Comparison of ENCODE assay signal across 29 mouse cellular contexts in genomic region chr3:30206123-30206522, GRCm38 (mm10).
DNase-seq lines count a peak whose midpoint lies in the region; ATAC-seq lines count a peak whose summit lies in the region.
"Had no signal": no experiment of that assay in that cellular context is flagged by ENCODE, and none has a peak within 500 bp of the region (broad histone marks: within the 10 kb centered on the region; RNA-seq: fewer than 3 reads in every experiment).

No protein-coding gene starts in this region.

- no peaks in the 10 kb centered on the region for H3K9me3 ChIP-seq in megakaryocyte, embryonic 14.5 days
- no peaks in the 10 kb centered on the region for H3K9me3 ChIP-seq in neural tube, embryonic 14.5 days (ENCODE audit: control insufficient read depth, low read length)
- no peaks in the 10 kb centered on the region for H3K9me3 ChIP-seq in neural tube, embryonic 15.5 days (replicated peaks)
- H3K9me3 ChIP-seq: embryonic facial prominence, embryonic 13.5 days; embryonic facial prominence, embryonic 15.5 days; forebrain, embryonic 10.5 days; forebrain, embryonic 12.5 days; G1E had no signal

- H3K9ac ChIP-seq in neural tube, embryonic 14.5 days (replicated peaks; ENCODE audit: low read depth, low read length) = no peak overlapping the region
- no peak overlapping the region for H3K9ac ChIP-seq in neural tube, embryonic 15.5 days (replicated peaks)
- H3K9ac ChIP-seq: embryonic facial prominence, embryonic 13.5 days; embryonic facial prominence, embryonic 15.5 days; forebrain, embryonic 12.5 days had no signal

- no peaks in the 10 kb centered on the region for H3K27me3 ChIP-seq in megakaryocyte, embryonic 14.5 days (replicated peaks)
- no peaks in the 10 kb centered on the region for H3K27me3 ChIP-seq in neural tube, embryonic 14.5 days (ENCODE audit: control insufficient read depth, insufficient read depth, low read length)
- no peaks in the 10 kb centered on the region; the same call in 1 of the 2 replicates for H3K27me3 ChIP-seq in neural tube, embryonic 15.5 days (replicated peaks)
- H3K27me3 ChIP-seq: CH12.LX; embryonic facial prominence, embryonic 13.5 days; embryonic facial prominence, embryonic 15.5 days; forebrain, embryonic 12.5 days had no signal

- peak overlapping the region; percentile 60 for H3K4me3 ChIP-seq in megakaryocyte, embryonic 14.5 days (replicated peaks)
- H3K4me3 ChIP-seq in neural tube, embryonic 14.5 days (ENCODE audit: low read depth, low read length) = no peak overlapping the region
- H3K4me3 ChIP-seq in neural tube, embryonic 15.5 days (replicated peaks) = no peak overlapping the region
- H3K4me3 ChIP-seq: embryonic facial prominence, embryonic 13.5 days; embryonic facial prominence, embryonic 15.5 days; erythroblast, embryonic 14.5 days; forebrain, embryonic 10.5 days; forebrain, embryonic 12.5 days had no signal

- no peak for ATAC-seq in megakaryocyte, adult 5-6 weeks (ENCODE audit: poor library complexity, severe bottlenecking)
- ATAC-seq in neural tube, embryonic 14.5 days (ENCODE audit: low read depth) = no peak
- ATAC-seq in neural tube, embryonic 15.5 days (ENCODE audit: low FRiP score) = no peak
- peak; percentile 94 to 95 for ATAC-seq in hematopoietic stem cell, adult 5-6 weeks (replicated peaks in 1 of 2; ENCODE audit: insufficient read depth in 1 of 2, low FRiP score in 2 of 2, low TSS enrichment in 1 of 2, low read depth in 1 of 2, poor library complexity in 2 of 2, severe bottlenecking in 2 of 2)
- 0 out of 2 replicates have a peak, but pooled peaks have one; percentile 29 for ATAC-seq in megakaryocyte progenitor cell, adult 5-6 weeks (replicated peaks; ENCODE audit: poor library complexity)
- ATAC-seq: CD4-positive, CD25-positive, alpha-beta regulatory T cell, adult 4 months; forebrain, embryonic 14.5 days; forebrain, embryonic 16.5 days; Patski had no signal

- H3K36me3 ChIP-seq in megakaryocyte, embryonic 14.5 days (replicated peaks; ENCODE audit: low read length) = no peaks in the 10 kb centered on the region
- no peaks in the 10 kb centered on the region for H3K36me3 ChIP-seq in neural tube, embryonic 14.5 days (ENCODE audit: control insufficient read depth, insufficient read depth, low read length)
- H3K36me3 ChIP-seq in neural tube, embryonic 15.5 days = no peaks in the 10 kb centered on the region
- H3K36me3 ChIP-seq: embryonic facial prominence, embryonic 13.5 days; embryonic facial prominence, embryonic 15.5 days; forebrain, embryonic 10.5 days; forebrain, embryonic 12.5 days; G1E had no signal

- no peak overlapping the region for H3K4me2 ChIP-seq in neural tube, embryonic 14.5 days (ENCODE audit: low read depth, low read length)
- no peak overlapping the region for H3K4me2 ChIP-seq in neural tube, embryonic 15.5 days
- H3K4me2 ChIP-seq: embryonic facial prominence, embryonic 13.5 days; embryonic facial prominence, embryonic 15.5 days; forebrain, embryonic 12.5 days had no signal

- H3K4me1 ChIP-seq in megakaryocyte, embryonic 14.5 days = 0 out of 2 replicates have a peak, but pooled peaks cover 4% of the 10 kb centered on the region
- no peaks in the 10 kb centered on the region; the same call in 1 of the 2 replicates for H3K4me1 ChIP-seq in neural tube, embryonic 14.5 days (ENCODE audit: control insufficient read depth, insufficient read depth, low read length)
- H3K4me1 ChIP-seq in neural tube, embryonic 15.5 days = peaks cover 9% of the 10 kb centered on the region
- H3K4me1 ChIP-seq: embryonic facial prominence, embryonic 15.5 days had no signal

- 71% methylated on average over 8 of the region's 8 CpGs for WGBS in neural tube, embryonic 14.5 days
- WGBS in neural tube, embryonic 15.5 days = 71% methylated on average over 8 of the region's 8 CpGs

- H3K27ac ChIP-seq in neural tube, embryonic 14.5 days (ENCODE audit: low read depth, low read length) = 0 out of 2 replicates have a peak overlapping the region, but pooled peaks have one; percentile 4
- H3K27ac ChIP-seq in neural tube, embryonic 15.5 days (replicated peaks) = no peak overlapping the region
- H3K27ac ChIP-seq: embryonic facial prominence, embryonic 13.5 days; embryonic facial prominence, embryonic 15.5 days; forebrain, embryonic 10.5 days; forebrain, embryonic 12.5 days had no signal

- no peak for DNase-seq in lung, postnatal 10 days
- DNase-seq in testis, postnatal 14 days (ENCODE audit: low spot score) = no peak
- DNase-seq: adrenal gland, adult 2 months; adrenal gland, postnatal 10 days; adrenal gland, postnatal 25 days; B cell, adult 2 months; cerebellum, adult 11-12 months; cerebellum, adult 2 months; cerebellum, adult 9-10 months; cerebellum, postnatal 10 days; cerebellum, postnatal 25 days; embryo, embryonic 11 days had no signal

Comparison
In these comparisons a context has a peak if more than half of its experiments do, and no peak if none do; other contexts are left out.
1. ATAC-seq: peak in hematopoietic stem cell, adult 5-6 weeks (2 of 2) and megakaryocyte progenitor cell, adult 5-6 weeks (single experiment); none in megakaryocyte, adult 5-6 weeks (single experiment), neural tube, embryonic 14.5 days (single experiment) and neural tube, embryonic 15.5 days (single experiment).